Comparison of ENCODE assay signal across 8 mouse cellular contexts in the genomic region with DNA sequence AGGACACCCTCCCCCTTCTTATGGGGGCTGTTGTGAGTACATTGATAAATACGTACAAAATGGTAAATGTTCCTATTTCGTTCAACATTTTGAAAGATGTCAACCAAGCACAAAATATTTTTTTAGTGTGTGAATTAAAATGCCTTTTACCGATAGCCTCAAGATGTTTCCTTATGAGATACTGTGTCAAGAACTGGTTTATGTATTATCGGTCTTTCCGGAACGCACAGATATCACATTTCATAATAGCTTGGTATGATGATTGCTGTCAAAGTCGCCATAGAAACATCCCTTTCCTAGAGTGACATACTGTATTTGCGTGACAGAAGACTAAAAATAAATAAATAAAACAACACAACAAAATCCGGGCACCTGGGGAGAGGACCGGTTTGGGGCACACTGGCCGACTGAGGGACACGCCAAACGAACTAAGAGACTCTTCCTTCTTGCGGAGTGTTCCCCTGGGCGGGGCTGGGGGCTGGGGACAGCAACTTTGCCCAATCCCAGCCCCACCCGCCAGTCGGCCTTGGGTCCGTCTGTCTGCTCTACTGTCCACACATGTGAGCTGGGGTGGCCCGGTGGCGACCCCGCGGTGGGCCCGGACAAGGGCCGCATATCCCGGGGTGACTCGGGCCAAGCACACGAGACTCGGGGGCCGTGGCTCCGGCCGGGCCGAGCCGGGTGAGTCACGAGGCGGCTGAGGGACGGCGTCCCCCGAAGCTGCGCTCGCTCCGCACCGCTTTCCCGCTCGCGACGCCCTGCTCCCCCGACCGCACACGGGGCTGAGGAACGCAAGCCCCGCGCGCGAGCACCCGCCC. TPM values are rescaled to one million over a fixed set of nuclear protein-coding genes. Genes with fewer than 3 reads are reported as not detected.
A peak's percentile ranks its signal among the peaks of the same experiment; 100 is the strongest.
DNase-seq lines count a peak whose midpoint lies in the region; ATAC-seq and TF ChIP-seq lines count a peak whose summit lies in the region.
"Had no signal": no experiment of that assay in that cellular context is flagged by ENCODE, and none has a peak within 500 bp of the region (broad histone marks: within the 10 kb centered on the region; RNA-seq: fewer than 3 reads in every experiment).

No protein-coding gene starts in this region.

- no peak for TF ChIP-seq POLR2A in embryonic fibroblast, embryonic 13.5 days (IDR thresholded peaks at IDR 0.05; ENCODE audit: low read depth, low read length)

- no peaks in the 10 kb centered on the region for H3K36me3 ChIP-seq in hindbrain, embryonic 16.5 days (ENCODE audit: control insufficient read depth, insufficient read depth, low read length)

- H3K4me3 ChIP-seq in left cerebral cortex, adult 2 months: peak overlapping the region; percentile 63
- H3K4me3 ChIP-seq in embryonic fibroblast, embryonic 13.5 days (ENCODE audit: insufficient read depth, low read length): peak overlapping the region; percentile 61
- peak overlapping the region; percentile 64 for H3K4me3 ChIP-seq in hindbrain, embryonic 16.5 days (ENCODE audit: low read length)

- H3K4me1 ChIP-seq in embryonic fibroblast, embryonic 13.5 days (ENCODE audit: control insufficient read depth, insufficient read depth, low read length): no peaks in the 10 kb centered on the region
- peaks cover 7% of the 10 kb centered on the region for H3K4me1 ChIP-seq in hindbrain, embryonic 16.5 days (ENCODE audit: control insufficient read depth, insufficient read depth, low read depth, low read length)

- no peak overlapping the region for H3K27ac ChIP-seq in left cerebral cortex, adult 2 months
- no peak overlapping the region for H3K27ac ChIP-seq in embryonic fibroblast, embryonic 13.5 days (ENCODE audit: insufficient read depth, low read length)
- H3K27ac ChIP-seq in hindbrain, embryonic 16.5 days (ENCODE audit: low read depth, low read length): no peak overlapping the region

- peaks cover 20% of the 10 kb centered on the region for H3K27me3 ChIP-seq in hindbrain, embryonic 16.5 days (replicated peaks; ENCODE audit: control insufficient read depth, insufficient read depth, low read length)

- intact Hi-C loops in left cerebral cortex, adult 2 months (cut with DNase I): no loop called here
- intact Hi-C loops in left cerebral cortex, postnatal 36 days (cut with DNase I): loop anchor here (5.0 kb wide), 1 partner anchor 117 kb away; a partner anchor contains a TSS

- TF ChIP-seq CTCF in left cerebral cortex, adult 2 months (IDR thresholded peaks at IDR 0.05): no peak
- TF ChIP-seq CTCF in embryonic fibroblast, embryonic 13.5 days (IDR thresholded peaks at IDR 0.05; ENCODE audit: borderline replicate concordance, insufficient read depth, low read length): no peak

- WGBS in hindbrain, embryonic 16.5 days: 4% methylated on average over 51 of the region's 55 CpGs

- ATAC-seq in hindbrain, embryonic 16.5 days: peak; percentile 82

- H3K4me2 ChIP-seq in hindbrain, embryonic 16.5 days (ENCODE audit: low read length): peak overlapping the region; percentile 98

- no peaks in the 10 kb centered on the region for H3K9me3 ChIP-seq in hindbrain, embryonic 16.5 days (ENCODE audit: control insufficient read depth, low read length)

- peak in 1 of 2 experiments; percentile 21 for DNase-seq in left cerebral cortex, adult 2 months (ENCODE audit: extremely low spot score in 1 of 2, low spot score in 2 of 2)
- no peak for DNase-seq in left cerebral cortex, postnatal 36 days (ENCODE audit: low spot score in 2 of 2)
- DNase-seq in adipocyte (ENCODE audit: low spot score): peak; percentile 26
- DNase-seq in lung, postnatal 25 days (ENCODE audit: low spot score): peak; percentile 3
- DNase-seq in testis, postnatal 14 days (ENCODE audit: low spot score): peak; percentile 49

- peak overlapping the region; percentile 78 for H3K9ac ChIP-seq in hindbrain, embryonic 16.5 days (ENCODE audit: low read depth, low read length)

RNA-seq across cellular contexts. Expression of a gene that starts 34.9 kb away (rescaled TPM):
- not detected for total RNA-seq in left cerebral cortex, adult 2 months (2021)
- total RNA-seq in left cerebral cortex, postnatal 36 days (2021): not detected
- polyA plus RNA-seq in embryonic fibroblast, embryonic 13.5 days (2011; ENCODE audit: insufficient read length, low read depth, missing spikeins): not detected in 2 replicates
- not detected in 2 replicates for polyA plus RNA-seq in hindbrain, embryonic 16.5 days (2015; fragmentation: Nextera tagmentation; extraction: Ambion mirVana)
- total RNA-seq: left cerebral cortex, postnatal 25 days had no signal

Comparison
In these comparisons a context has a peak if more than half of its experiments do, and no peak if none do; other contexts are left out.
1. DNase-seq: peak in adipocyte (single experiment), lung, postnatal 25 days (single experiment) and testis, postnatal 14 days (single experiment); none in left cerebral cortex, postnatal 36 days (0 of 2).
2. Peak in every context shown above with its lines, with median percentiles within 50 percentile points of each other: H3K4me3 ChIP-seq.